Mouse (Mus musculus): ENCODE measurements around the gene Krtap20-2. TPM values are rescaled to one million over a fixed set of nuclear protein-coding genes. Genes with fewer than 3 reads are reported as not detected.
"Not testable (repeated sequence)": the region's sequence is repeated elsewhere in the genome, so short reads cannot be mapped to it uniquely, and the experiment has no call there.

Krtap20-2 gene
- polyA plus RNA-seq (2016; fragmentation: Nextera tagmentation; extraction: Ambion mirVana) = not detected in 2 replicates

GRCm38 (mm10) chr16:89205561-89205960 is at the start of gene Krtap20-2:
Gene Krtap20-2 (plus strand): TSS chr16:89205861.
- Histone ChIP-seq H3K27ac (no peak within 1 kb of the TSS), H3K27me3 (ENCODE audit: low read depth, poor library complexity, severe bottlenecking) (no peaks in the 10 kb centered on the region), H3K4me1 (no peaks in the 10 kb centered on the region), H3K4me3 (no peak within 1 kb of the TSS), H3K9me3 (replicated peaks) (no peaks in the 10 kb centered on the region), H3K36me3 (no peaks in the 10 kb centered on the region)
- 68% methylated on average over 1 of the region's 1 CpGs for WGBS
- no peak for DNase-seq (ENCODE audit: low spot score)

- Histone ChIP-seq H3K4me3 (no peak within 1 kb of the TSS), H3K36me3 (no peaks in the 10 kb centered on the region), H3K27ac (no peak within 1 kb of the TSS), H3K4me1 (no peaks in the 10 kb centered on the region), H3K27me3 (ENCODE audit: low read depth, poor library complexity, severe bottlenecking) (no peaks in the 10 kb centered on the region), H3K9me3 (replicated peaks) (no peaks in the 10 kb centered on the region)
- WGBS = 86% methylated on average over 4 of the region's 4 CpGs
- no peak for DNase-seq (ENCODE audit: low spot score)
Measured at GRCm38 (mm10) chr16:89157652-89158051, 48.0 kb upstream of the Krtap20-2 start, which contains the start of gene Gm9789. Gene Gm9789 (plus strand): TSS chr16:89157952.

- not testable (repeated sequence) for H3K36me3 ChIP-seq; H3K9me3 ChIP-seq (replicated peaks); H3K27ac ChIP-seq
Measured at GRCm38 (mm10) chr16:89169190-89169589, 36.5 kb upstream of the Krtap20-2 start, which contains the start of gene Gm7735. Gene Gm7735 (plus strand): TSS chr16:89169490.

GRCm38 (mm10) chr16:89174435-89174834 is 31.2 kb upstream of the Krtap20-2 start, which contains the start of gene 1110057P08Rik:
Gene 1110057P08Rik (plus strand): TSS chr16:89174735.
- Histone ChIP-seq H3K9me3 (replicated peaks) (no peaks in the 10 kb centered on the region), H3K4me3 (no peak within 1 kb of the TSS), H3K27ac (no peak within 1 kb of the TSS), H3K4me1 (no peaks in the 10 kb centered on the region), H3K27me3 (ENCODE audit: low read depth, poor library complexity, severe bottlenecking) (no peaks in the 10 kb centered on the region), H3K36me3 (no peaks in the 10 kb centered on the region)
- no peak for DNase-seq (ENCODE audit: low spot score)
- 85% methylated on average over 2 of the region's 2 CpGs for WGBS

More at GRCm38 (mm10) chr16:89169190-89169589, 36.5 kb upstream of the Krtap20-2 start, which contains the start of gene Gm7735:
- H3K27me3 ChIP-seq (ENCODE audit: low read depth, poor library complexity, severe bottlenecking); DNase-seq (ENCODE audit: low spot score); H3K4me1 ChIP-seq; H3K4me3 ChIP-seq: not testable (repeated sequence)

- Histone ChIP-seq H3K9me3 (replicated peaks) (no peaks in the 10 kb centered on the region), H3K27ac (no peak overlapping the region), H3K4me3 (no peak overlapping the region), H3K27me3 (ENCODE audit: low read depth, poor library complexity, severe bottlenecking) (no peaks in the 10 kb centered on the region), H3K4me1 (no peaks in the 10 kb centered on the region), H3K36me3 (no peaks in the 10 kb centered on the region)
- DNase-seq (ENCODE audit: low spot score) = no peak
- WGBS = 87% methylated on average over 4 of the region's 4 CpGs
Measured at GRCm38 (mm10) chr16:89188621-89189020, 17.0 kb upstream of the Krtap20-2 start.

Other genes with a start within 250 kb of the Krtap20-2 start
- gene Krtap16-3, start 243.0 kb upstream of the Krtap20-2 start, polyA plus RNA-seq (2016; fragmentation: Nextera tagmentation; extraction: Ambion mirVana) = not detected in 2 replicates
- gene Krtap22-2, start 195.1 kb upstream of the Krtap20-2 start, polyA plus RNA-seq (2016; fragmentation: Nextera tagmentation; extraction: Ambion mirVana) = not detected in 2 replicates
- gene Gm10229, start 190.6 kb upstream of the Krtap20-2 start, polyA plus RNA-seq (2016; fragmentation: Nextera tagmentation; extraction: Ambion mirVana) = not detected in 2 replicates
- not detected in 2 replicates for gene Krtap6-1, start 174.2 kb upstream of the Krtap20-2 start, polyA plus RNA-seq (2016; fragmentation: Nextera tagmentation; extraction: Ambion mirVana)
- gene Gm10228, start 164.4 kb upstream of the Krtap20-2 start, polyA plus RNA-seq (2016; fragmentation: Nextera tagmentation; extraction: Ambion mirVana) = not detected in 2 replicates
- not detected in 2 replicates for gene Krtap6-5, start 158.0 kb upstream of the Krtap20-2 start, polyA plus RNA-seq (2016; fragmentation: Nextera tagmentation; extraction: Ambion mirVana)
- gene 1110025L11Rik, start 141.9 kb upstream of the Krtap20-2 start, polyA plus RNA-seq (2016; fragmentation: Nextera tagmentation; extraction: Ambion mirVana) = not detected in 2 replicates
- not detected in 2 replicates for gene Krtap6-3, start 121.8 kb upstream of the Krtap20-2 start, polyA plus RNA-seq (2016; fragmentation: Nextera tagmentation; extraction: Ambion mirVana)
- gene Gm6358, start 65.0 kb upstream of the Krtap20-2 start, polyA plus RNA-seq (2016; fragmentation: Nextera tagmentation; extraction: Ambion mirVana) = not detected in 2 replicates
- gene Gm10061, start 54.8 kb upstream of the Krtap20-2 start, polyA plus RNA-seq (2016; fragmentation: Nextera tagmentation; extraction: Ambion mirVana) = not detected in 2 replicates
- gene Gm9789, start 47.9 kb upstream of the Krtap20-2 start, polyA plus RNA-seq (2016; fragmentation: Nextera tagmentation; extraction: Ambion mirVana) = not detected in 2 replicates
- not detected in 2 replicates for gene Gm7735, start 36.4 kb upstream of the Krtap20-2 start, polyA plus RNA-seq (2016; fragmentation: Nextera tagmentation; extraction: Ambion mirVana)
- not detected in 2 replicates for gene 1110057P08Rik, start 31.1 kb upstream of the Krtap20-2 start, polyA plus RNA-seq (2016; fragmentation: Nextera tagmentation; extraction: Ambion mirVana)
- not detected in 2 replicates for gene Krtap21-1, start 198.0 kb downstream of the Krtap20-2 start, polyA plus RNA-seq (2016; fragmentation: Nextera tagmentation; extraction: Ambion mirVana)
- not detected in 2 replicates for gene Krtap6-2, start 214.2 kb downstream of the Krtap20-2 start, polyA plus RNA-seq (2016; fragmentation: Nextera tagmentation; extraction: Ambion mirVana)

Measured in limb, embryonic 10.5 days (tissue).